Mouse (Mus musculus): ENCODE data around the gene Dclk2.

Dclk2 gene

DNA sequence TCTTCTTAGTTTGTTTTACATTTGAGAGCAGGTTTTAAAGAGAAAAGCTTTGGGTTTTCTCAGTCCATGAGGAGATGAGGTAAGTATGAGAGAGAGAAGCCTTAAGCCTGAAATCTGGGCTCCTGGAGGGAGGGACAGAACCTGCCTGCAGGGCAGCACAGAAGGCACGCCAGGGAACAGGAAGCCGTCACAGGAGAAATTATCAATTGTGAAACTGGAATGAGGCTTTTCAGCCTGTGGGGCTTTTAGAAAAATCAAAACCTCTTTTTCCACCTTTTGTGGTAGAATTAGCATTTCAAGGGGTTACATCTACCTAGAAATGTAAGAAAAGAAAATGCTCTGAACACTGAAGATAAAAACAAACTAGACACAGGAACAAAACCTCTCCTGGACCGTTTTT, 81.0 kb downstream of the Dclk2 start:
- no peak for DNase-seq

- no peak for DNase-seq
Measured at GRCm38 (mm10) chr3:86837386-86837785, 83.3 kb downstream of the Dclk2 start.

GRCm38 (mm10) chr3:86835180-86835579, 85.5 kb downstream of the Dclk2 start:
- no peak for DNase-seq

- DNase-seq, result no peak
Measured at GRCm38 (mm10) chr3:86834341-86834740, 86.3 kb downstream of the Dclk2 start.

- no peak for DNase-seq
Measured at GRCm38 (mm10) chr3:86832591-86833267, 87.9 kb downstream of the Dclk2 start.

DNA sequence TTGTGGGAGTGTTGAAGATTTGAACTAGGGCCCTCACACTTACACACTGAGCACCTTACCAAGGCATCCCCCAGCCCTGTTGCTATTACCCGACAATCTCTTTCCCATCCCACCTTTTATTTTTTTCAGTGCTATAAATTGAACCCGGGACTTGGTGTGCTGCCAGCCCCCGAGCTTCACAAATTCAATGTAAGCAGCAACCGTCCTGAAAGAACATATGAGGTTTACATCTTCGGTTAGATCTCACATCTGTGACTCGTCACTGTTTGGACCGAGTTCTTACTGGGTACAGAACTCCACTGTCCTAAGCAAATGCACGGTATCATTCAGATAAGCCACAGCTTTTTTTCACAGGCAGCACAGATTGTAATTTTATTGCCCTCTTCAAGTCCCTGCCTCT, 88.5 kb downstream of the Dclk2 start:
- DNase-seq, result no peak

DNA sequence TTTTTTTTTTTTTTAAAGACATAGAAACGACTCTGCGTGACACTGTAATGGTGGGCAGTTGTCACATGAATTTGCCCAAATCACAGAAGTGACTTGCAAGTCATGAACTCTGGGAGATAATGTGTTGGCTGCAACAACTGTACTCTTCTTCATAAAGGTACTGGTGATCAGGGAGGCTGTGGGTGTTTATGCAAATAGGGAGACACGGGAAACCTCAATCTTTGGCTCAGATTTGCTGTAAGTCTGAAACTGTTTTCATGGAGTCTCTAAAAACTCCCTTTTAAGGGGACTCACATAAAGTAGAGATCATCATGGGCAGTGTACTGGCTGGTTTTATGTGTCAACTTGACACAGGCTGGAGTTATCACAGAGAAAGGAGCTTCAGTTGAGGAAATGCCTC, 93.1 kb downstream of the Dclk2 start:
- no peak for DNase-seq

GRCm38 (mm10) chr3:86821383-86821782, 99.3 kb downstream of the Dclk2 start:
- peak; percentile 71 for DNase-seq

DNA sequence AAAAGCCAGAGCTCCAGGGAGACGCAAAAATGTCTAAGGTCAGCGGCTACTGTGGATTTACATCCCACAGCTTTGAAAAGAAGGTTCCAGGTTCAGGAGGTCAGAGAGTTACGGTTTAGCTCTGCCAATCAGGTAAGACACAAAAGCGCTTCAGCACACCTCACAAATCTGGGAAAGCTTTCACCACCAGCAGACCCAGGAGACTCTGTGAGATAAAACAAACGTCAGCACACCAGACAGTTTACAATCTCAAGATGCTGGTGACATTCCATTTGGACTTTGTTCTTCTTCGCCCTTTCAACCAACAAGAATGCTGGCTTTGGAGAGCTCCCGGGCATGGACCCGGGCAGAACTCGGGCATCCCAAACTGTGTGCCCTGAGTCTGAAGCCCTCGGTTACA, 100.3 kb downstream of the Dclk2 start:
- peak; percentile 63 for DNase-seq

GRCm38 (mm10) chr3:86819372-86819771, 101.3 kb downstream of the Dclk2 start:
- no peak for DNase-seq

- no peak for DNase-seq
Measured at GRCm38 (mm10) chr3:86818001-86818585, 102.6 kb downstream of the Dclk2 start.

DNA sequence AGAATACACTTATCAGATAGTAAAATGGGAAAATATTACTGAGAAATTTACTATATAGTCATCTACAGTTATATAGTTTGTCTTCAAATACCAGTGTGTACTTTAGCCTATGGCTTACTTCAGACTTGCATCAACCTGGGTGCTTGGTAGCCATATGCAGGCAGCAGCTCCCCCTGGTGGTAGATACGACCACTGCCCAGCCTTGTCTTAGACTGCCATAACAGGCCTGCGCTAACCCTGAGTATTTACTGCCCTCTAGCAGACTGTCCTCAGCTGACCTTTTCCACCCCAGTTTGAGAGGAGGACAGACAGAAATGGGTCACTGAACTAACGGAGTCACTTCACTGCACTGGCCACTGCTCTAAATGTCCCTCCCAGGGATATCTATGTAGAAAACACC, 108.0 kb downstream of the Dclk2 start:
- DNase-seq, result peak; percentile 84

GRCm38 (mm10) chr3:86810908-86811307, 109.7 kb downstream of the Dclk2 start:
- DNase-seq, result no peak

DNA sequence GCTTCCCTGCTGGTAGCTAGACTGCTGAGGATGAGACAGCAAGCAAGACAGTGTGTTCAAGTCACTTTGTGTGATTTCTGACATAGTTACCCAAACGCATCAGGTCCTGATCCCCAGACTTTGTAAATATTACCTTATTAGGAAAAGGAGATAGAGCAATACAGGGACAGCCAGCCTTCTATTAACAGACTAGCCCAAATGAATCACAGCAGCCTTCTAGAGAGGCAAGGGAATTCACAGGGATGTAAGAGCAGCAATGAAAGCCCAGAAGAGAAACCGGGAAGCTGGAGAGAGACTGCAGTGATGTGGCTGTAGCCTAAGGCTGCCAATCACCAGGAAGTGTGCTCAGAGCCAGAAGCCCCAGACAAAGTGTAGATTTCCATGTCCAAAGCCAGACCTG, 111.0 kb downstream of the Dclk2 start:
- DNase-seq, result no peak

GRCm38 (mm10) chr3:86809199-86809598, 111.5 kb downstream of the Dclk2 start:
- DNase-seq, result no peak

DNA sequence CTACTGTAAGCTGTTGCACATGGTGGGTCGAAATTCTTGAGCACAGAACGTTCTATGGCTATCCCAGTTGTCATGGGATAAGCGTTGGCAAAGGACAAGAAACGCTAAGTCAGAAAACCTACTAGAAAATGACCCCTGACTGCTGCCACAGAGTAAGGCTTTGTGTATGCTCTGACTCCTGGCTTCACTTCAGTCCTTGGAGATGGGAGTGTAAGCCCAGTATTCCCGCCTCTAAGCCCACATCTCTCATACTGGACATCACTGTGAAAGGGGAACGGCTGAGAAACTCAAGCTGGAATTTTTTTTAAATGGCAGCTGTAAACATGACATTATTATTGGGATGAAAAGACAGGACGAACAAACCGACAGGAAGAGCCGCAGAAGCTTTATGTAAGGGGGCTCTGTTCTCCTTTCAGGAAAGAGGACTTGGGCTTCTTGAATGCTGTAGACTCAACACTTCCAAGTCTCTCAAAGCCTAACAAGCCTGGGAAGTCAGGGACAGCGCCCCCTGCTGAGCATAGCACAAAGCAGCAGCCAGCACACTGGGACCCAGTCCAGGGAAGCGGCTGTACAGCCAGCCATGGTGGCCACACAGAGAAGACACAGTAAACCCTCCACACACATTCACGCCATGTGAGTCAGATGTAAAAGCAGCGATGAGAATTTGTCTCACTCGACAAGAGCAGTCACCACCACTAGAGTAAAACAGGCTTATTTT, 112.7 kb downstream of the Dclk2 start:
- no peak for DNase-seq

- no peak for DNase-seq
Measured at GRCm38 (mm10) chr3:86806834-86807233, 113.8 kb downstream of the Dclk2 start.

DNA sequence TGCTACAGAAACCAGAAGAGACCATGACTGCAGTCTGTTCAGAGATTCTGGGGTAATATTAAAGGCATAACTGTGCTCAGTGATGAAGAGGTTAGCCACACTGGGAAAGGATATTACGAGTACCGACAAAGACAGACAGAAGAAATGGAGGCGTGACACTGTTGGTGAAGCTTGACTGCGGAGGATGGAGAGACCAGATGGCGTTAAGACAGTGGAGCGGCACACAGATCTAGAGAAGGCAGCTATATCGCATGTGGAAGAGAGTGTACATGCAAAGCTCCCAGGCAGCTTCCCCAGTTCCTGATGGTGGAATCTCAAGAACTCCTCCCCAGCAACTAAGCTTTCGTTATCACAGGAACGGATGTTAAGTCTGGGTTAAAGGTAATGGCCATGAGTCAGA, 116.4 kb downstream of the Dclk2 start:
- no peak for DNase-seq

- DNase-seq, result no peak
Measured at GRCm38 (mm10) chr3:86802825-86803224, 117.8 kb downstream of the Dclk2 start.

DNA sequence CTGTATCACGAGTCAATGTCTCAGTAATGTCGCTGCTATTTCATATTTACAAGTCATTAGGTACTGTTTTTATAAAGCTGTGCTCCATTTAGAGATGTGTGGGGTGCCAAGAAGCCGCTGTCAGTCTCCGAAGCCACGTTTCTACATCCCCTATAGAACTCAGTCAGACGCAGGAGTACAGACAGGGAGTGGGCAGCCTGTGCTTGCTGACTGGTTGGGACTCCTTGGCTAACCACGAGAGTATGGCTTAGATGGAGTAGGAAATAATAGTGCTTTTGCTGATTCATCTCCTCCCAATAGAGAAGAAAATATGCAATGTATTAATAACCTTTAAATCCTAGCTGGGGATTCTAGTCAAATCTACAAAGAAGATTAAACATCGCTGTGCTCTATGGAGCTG, 119.8 kb downstream of the Dclk2 start:
- DNase-seq, result no peak

DNA sequence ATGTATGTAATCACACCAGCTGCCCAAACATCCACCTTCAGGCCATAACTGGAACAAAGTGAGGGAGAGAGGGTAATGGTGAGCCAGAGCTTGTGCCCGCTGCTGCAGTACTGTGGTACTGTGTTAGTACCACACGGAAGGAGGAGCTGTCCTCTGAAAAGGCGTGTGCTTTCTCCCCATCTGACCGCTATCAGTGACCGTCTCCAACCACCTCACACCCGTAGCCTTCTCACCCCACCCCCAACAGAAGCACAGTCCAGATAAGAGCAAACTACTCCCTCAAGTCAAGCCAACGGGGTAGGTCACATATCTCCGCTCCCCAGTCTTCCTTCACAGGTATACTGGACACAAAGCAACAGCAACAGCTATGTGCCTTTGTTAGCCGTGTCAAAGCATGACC, 121.6 kb downstream of the Dclk2 start:
- DNase-seq, result no peak

- DNase-seq, result no peak
Measured at GRCm38 (mm10) chr3:86797871-86798460, 122.7 kb downstream of the Dclk2 start.

DNA sequence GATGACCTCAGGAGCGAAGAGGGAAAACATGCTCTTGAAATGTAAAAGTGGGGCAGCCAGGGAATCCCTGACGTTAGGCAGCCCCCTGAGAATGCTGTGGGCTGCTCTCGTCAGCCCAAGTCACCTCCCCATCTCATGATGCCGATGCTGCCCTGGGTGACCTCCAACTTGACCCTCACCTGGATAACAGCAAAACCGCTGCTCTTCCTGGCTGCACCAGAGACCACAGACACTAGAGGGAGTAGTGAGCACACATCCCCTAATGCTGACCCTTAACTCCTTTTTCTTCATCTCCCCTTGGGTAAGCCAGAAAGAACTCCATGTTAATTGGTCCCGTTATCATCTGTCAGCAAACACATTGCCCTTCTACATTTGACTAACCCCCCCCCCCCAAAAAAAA, 123.9 kb downstream of the Dclk2 start:
- DNase-seq, result no peak

DNA sequence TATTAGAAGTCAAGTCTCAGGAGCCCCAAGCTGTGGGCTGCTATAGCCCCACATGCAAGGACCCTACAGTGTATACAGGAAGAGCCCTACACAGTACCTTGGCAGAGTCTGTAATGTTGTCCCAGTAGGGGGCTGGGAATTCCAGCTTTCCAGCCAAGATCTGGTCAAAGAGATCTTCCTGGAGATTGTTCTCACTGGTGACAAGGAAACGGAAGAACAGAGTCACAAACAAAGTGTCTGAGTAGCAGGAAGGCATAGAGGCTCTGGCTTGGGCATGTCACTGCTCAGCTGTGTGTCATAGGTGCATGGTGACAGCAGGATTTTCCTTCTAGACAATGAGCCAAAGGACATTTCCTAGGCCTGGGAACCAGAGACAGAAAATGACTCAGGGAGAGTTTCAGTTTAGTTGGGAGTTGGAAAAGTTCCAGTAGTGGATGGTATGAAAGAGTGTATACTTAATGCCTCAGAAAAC, 126.9 kb downstream of the Dclk2 start:
- peak; percentile 75 for DNase-seq
